Mouse (Mus musculus) erythroblast, embryonic 14.5 days (primary cell): ENCODE results near the gene Sowaha. TPM values are rescaled to one million over a fixed set of nuclear protein-coding genes. Genes with fewer than 3 reads are reported as not detected.

ENCODE experiments used
- H3K27me3 ChIP-seq: 2 replicates; pipeline ENCODE4 v1.6.1; 2012; ENCODE audit warnings: inconsistent platforms; ENCODE audit not compliant: control insufficient read depth
- H3K36me3 ChIP-seq: 2 replicates; pipeline ENCODE4 v1.6.1; 2012; ENCODE audit warnings: mild to moderate bottlenecking, inconsistent platforms; ENCODE audit not compliant: control insufficient read depth
- H3K4me1 ChIP-seq: 2 replicates; pipeline ENCODE4 v1.6.1; 2012; ENCODE audit warnings: inconsistent platforms; ENCODE audit not compliant: control insufficient read depth
- H3K4me3 ChIP-seq: replicated peaks from 2 replicates; pipeline ENCODE3; 2012; ENCODE audit warnings: moderate library complexity, mild to moderate bottlenecking, inconsistent platforms
- H3K9me3 ChIP-seq: 2 replicates; pipeline ENCODE4 v1.6.1; 2012; ENCODE audit warnings: low read length, inconsistent platforms, mixed read lengths; ENCODE audit not compliant: control insufficient read depth
- GATA1 ChIP-seq: IDR thresholded peaks from 2 replicates; pipeline ENCODE4 v1.6.1; 2012; ENCODE audit warnings: low read length, inconsistent platforms, mixed read lengths
- TAL1 ChIP-seq: IDR thresholded peaks from 3 replicates; pipeline ENCODE4 v1.6.1; 2012; ENCODE audit warnings: low read length, inconsistent platforms, mixed read lengths
- polyA plus RNA-seq: library from polyadenylated mRNA; stranded (reverse); fragments of >175 nt; gene quantifications from 2 replicates; pipeline ENCODE4 v1.2.3, GENCODE M21; 2012

Gene Sowaha
- polyA plus RNA-seq, 1 experiment: 11.2 TPM

GRCm38 (mm10) chr11:53448529-53448928, 31.5 kb downstream of the Sowaha start:
- TF ChIP-seq TAL1 (no peak), GATA1 (no peak)
- H3K4me1 ChIP-seq: peaks cover 4% of the 10 kb centered on the region

GRCm38 (mm10) chr11:53447996-53448395, 32.1 kb downstream of the Sowaha start:
- H3K27me3 ChIP-seq: peaks cover 27% of the 10 kb centered on the region
- H3K4me1 ChIP-seq: peaks cover 4% of the 10 kb centered on the region
- H3K9me3 ChIP-seq: no peaks in the 10 kb centered on the region
- no peak overlapping the region for H3K4me3 ChIP-seq
- no peaks in the 10 kb centered on the region for H3K36me3 ChIP-seq
- TF ChIP-seq GATA1 (no peak), TAL1 (no peak)

More at GRCm38 (mm10) chr11:53448529-53448928, 31.5 kb downstream of the Sowaha start:
- Histone ChIP-seq H3K36me3 (no peaks in the 10 kb centered on the region), H3K4me3 (no peak overlapping the region), H3K9me3 (no peaks in the 10 kb centered on the region), H3K27me3 (peaks cover 28% of the 10 kb centered on the region)

- Histone ChIP-seq H3K27me3 (peaks cover 20% of the 10 kb centered on the region), H3K4me3 (no peak overlapping the region), H3K36me3 (no peaks in the 10 kb centered on the region), H3K9me3 (no peaks in the 10 kb centered on the region), H3K4me1 (peaks cover 14% of the 10 kb centered on the region)
- TF ChIP-seq TAL1: no peak
These were observed 33.9 kb downstream of the Sowaha start for GRCm38 (mm10) chr11:53446183-53446582.

GRCm38 (mm10) chr11:53445562-53445961, 34.5 kb downstream of the Sowaha start:
- no peaks in the 10 kb centered on the region for H3K36me3 ChIP-seq
- TF ChIP-seq TAL1 (no peak), GATA1 (no peak)
- H3K4me1 ChIP-seq: peaks cover 14% of the 10 kb centered on the region
- peaks cover 14% of the 10 kb centered on the region for H3K27me3 ChIP-seq
- H3K4me3 ChIP-seq: no peak overlapping the region
- no peaks in the 10 kb centered on the region for H3K9me3 ChIP-seq

- Histone ChIP-seq H3K4me1 (peaks cover 14% of the 10 kb centered on the region), H3K36me3 (no peaks in the 10 kb centered on the region), H3K27me3 (no peaks in the 10 kb centered on the region), H3K9me3 (no peaks in the 10 kb centered on the region), H3K4me3 (no peak overlapping the region)
- TF ChIP-seq GATA1 (no peak), TAL1 (no peak)
These were observed 36.2 kb downstream of the Sowaha start for GRCm38 (mm10) chr11:53443861-53444260.

GRCm38 (mm10) chr11:53441921-53442320, 38.2 kb downstream of the Sowaha start:
- Histone ChIP-seq H3K36me3 (no peaks in the 10 kb centered on the region), H3K27me3 (no peaks in the 10 kb centered on the region), H3K4me3 (no peak overlapping the region), H3K4me1 (peaks cover 14% of the 10 kb centered on the region), H3K9me3 (no peaks in the 10 kb centered on the region)
- TF ChIP-seq TAL1: no peak
- no peak for TF ChIP-seq GATA1

- TF ChIP-seq GATA1 (no peak), TAL1 (no peak)
- Histone ChIP-seq H3K4me1 (peaks cover 34% of the 10 kb centered on the region), H3K4me3 (no peak overlapping the region), H3K9me3 (no peaks in the 10 kb centered on the region), H3K36me3 (no peaks in the 10 kb centered on the region), H3K27me3 (no peaks in the 10 kb centered on the region)
These were observed 43.7 kb downstream of the Sowaha start for GRCm38 (mm10) chr11:53436338-53436737.

GRCm38 (mm10) chr11:53435504-53435903, 44.6 kb downstream of the Sowaha start:
- H3K36me3 ChIP-seq: no peaks in the 10 kb centered on the region
- H3K27me3 ChIP-seq: no peaks in the 10 kb centered on the region
- H3K9me3 ChIP-seq: no peaks in the 10 kb centered on the region
- TF ChIP-seq GATA1: no peak
- no peak for TF ChIP-seq TAL1
- no peak overlapping the region for H3K4me3 ChIP-seq
- H3K4me1 ChIP-seq: peaks cover 37% of the 10 kb centered on the region

- no peaks in the 10 kb centered on the region for H3K27me3 ChIP-seq
- no peak overlapping the region for H3K4me3 ChIP-seq
- peaks cover 15% of the 10 kb centered on the region for H3K36me3 ChIP-seq
- TF ChIP-seq GATA1: no peak; the same call in 1 of the 2 replicates
- no peak for TF ChIP-seq TAL1
- H3K4me1 ChIP-seq: peaks cover 55% of the 10 kb centered on the region
- no peaks in the 10 kb centered on the region for H3K9me3 ChIP-seq
These were observed 47.0 kb downstream of the Sowaha start for GRCm38 (mm10) chr11:53433057-53433456.

GRCm38 (mm10) chr11:53431347-53432056, 48.6 kb downstream of the Sowaha start:
- peak; percentile 31; the same call in 1 of the 2 replicates for TF ChIP-seq GATA1
- no peak for TF ChIP-seq TAL1

More at GRCm38 (mm10) chr11:53431347-53432056, 48.6 kb downstream of the Sowaha start:
- H3K36me3 ChIP-seq: peaks cover 27% of the 10 kb centered on the region
- peak overlapping the region; percentile 99 for H3K4me3 ChIP-seq
- no peaks in the 10 kb centered on the region for H3K27me3 ChIP-seq
- H3K9me3 ChIP-seq: no peaks in the 10 kb centered on the region
- peaks cover 55% of the 10 kb centered on the region for H3K4me1 ChIP-seq
